Mouse (Mus musculus): Measurements from ENCODE around the gene Capns2.

Gene Capns2

GRCm38 (mm10) chr8:92906553-92906952, 5.3 kb downstream of the Capns2 start:
- no peak for DNase-seq (ENCODE audit: low spot score in 2 of 2)

DNA sequence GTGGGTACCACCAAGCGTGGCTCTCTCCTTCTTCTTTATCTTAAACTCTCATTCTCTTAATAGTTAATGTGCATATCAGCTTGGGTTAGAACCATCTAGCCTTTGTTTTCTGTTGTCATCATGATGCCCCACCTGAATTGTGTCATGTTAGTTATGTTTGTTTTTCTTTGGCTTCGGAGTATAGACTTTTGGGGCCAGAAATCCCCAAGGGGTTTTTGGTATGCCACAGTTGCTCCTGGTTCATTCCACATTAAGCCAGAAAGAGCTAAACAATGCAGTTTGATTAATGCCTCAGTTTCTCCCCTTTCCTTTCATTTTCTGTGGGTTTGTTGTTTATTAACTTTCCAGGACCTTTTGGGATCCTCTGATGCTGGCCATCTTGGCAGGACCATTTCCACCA, 7.2 kb downstream of the Capns2 start:
- no peak for DNase-seq (ENCODE audit: low spot score in 2 of 2)

- no peak for DNase-seq (ENCODE audit: low spot score in 2 of 2)
These were observed 10.3 kb downstream of the Capns2 start for GRCm38 (mm10) chr8:92911477-92911876.

- no peak for DNase-seq (ENCODE audit: low spot score in 2 of 2)
These were observed 12.2 kb downstream of the Capns2 start for GRCm38 (mm10) chr8:92913396-92913795.

DNA sequence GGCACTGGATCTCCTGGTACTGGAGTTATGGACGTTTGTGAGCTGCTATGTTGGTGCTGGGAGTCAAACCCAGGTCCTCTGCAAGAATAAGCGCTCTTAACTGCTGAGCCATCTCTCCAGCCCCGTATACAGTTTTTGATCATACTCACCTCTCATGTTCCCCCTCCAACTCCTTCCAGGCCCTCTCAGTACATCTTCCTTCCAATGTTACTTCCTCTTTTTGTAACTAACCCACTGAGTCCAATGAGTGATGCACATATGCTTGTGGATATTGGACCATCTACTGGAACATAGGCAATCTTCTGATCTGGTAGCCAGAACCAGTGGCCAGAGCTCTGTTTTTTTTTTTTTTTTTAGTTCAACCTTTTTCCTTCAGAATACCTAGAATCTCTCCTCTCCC, 14.9 kb downstream of the Capns2 start:
- DNase-seq (ENCODE audit: low spot score in 2 of 2): no peak

DNA sequence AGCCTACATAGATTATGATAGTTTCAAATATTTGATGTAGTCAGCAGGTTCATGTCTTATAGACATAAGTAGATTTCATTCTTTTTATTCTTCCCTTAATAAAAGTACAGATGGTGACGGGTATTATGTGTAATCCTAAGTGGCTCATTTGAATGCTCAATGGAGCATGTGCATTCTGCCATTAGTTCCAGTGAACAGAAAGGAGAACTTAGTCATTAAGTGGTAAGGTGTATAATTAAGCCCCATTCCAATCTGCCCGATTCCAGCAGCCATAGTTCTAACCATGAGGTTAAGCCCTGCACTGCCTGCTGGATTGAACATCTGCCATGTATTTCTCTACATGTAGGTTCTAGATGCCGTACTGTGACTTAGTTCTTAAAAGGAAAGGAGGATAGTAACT, 20.6 kb downstream of the Capns2 start:
- no peak for DNase-seq (ENCODE audit: low spot score in 2 of 2)

- DNase-seq (ENCODE audit: low spot score in 2 of 2): no peak
These were observed 27.8 kb downstream of the Capns2 start for GRCm38 (mm10) chr8:92928986-92929385.

DNA sequence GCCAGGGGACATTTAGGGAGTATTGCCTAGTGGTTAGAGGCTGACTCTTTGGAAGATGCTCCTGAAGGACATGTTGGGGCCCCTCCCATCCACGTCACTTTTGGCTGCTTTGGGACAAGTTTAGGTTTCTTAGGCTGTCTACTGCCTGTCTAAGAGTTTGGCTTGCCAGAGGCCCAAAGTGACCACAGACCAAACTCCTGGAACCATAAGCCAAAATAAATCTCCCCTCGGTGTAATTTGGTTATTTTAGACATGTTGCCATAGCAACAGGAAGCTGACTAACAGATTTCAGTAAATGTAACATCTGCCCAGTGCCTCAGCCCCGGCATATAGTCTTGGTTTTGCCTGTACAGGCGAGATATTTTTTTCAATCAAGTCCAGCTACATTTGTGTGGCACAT, 36.8 kb downstream of the Capns2 start:
- no peak for DNase-seq (ENCODE audit: low spot score in 2 of 2)

GRCm38 (mm10) chr8:92949071-92949470, 47.9 kb downstream of the Capns2 start:
- no peak for DNase-seq (ENCODE audit: low spot score in 2 of 2)

GRCm38 (mm10) chr8:92950639-92951371, 49.6 kb downstream of the Capns2 start:
- no peak for DNase-seq (ENCODE audit: low spot score in 2 of 2)
